Mouse (Mus musculus) colon, adult 2 months (tissue): Measurements from ENCODE around the gene Pgm1. TPM values are rescaled to one million over a fixed set of nuclear protein-coding genes. Genes with fewer than 3 reads are reported as not detected.

ENCODE experiments used
- polyA plus RNA-seq: library from polyadenylated mRNA; depleted of rRNA; stranded (reverse); fragments of >200 nt; gene quantifications from 2 replicates; pipeline ENCODE4 v1.2.3, GENCODE M21; 2012; rRNA removed

Pgm1 gene
- 38.5 and 41.0 TPM in 2 replicates for polyA plus RNA-seq

DNA sequence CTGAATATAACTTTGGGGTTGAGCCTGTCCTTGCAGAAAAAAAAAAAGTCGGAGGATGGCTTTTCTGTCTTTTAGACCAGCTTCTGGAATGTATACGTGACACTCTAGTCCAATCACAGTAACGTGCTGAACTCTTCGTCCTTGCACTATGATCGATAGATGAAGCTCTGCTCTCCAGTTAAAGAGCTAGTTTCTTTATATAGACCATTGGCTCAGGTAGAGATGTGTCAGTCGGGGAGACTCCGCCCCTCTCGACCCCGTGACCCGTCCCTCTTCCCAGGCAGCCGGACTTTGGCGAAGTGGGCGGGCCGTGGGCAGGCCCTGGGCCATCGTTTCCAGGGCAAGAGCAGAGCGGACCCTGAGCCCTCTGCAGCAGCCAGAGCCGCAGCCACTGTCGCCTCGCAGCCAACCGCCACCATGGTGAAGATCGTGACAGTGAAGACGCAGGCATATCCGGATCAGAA lies at the start of gene Pgm1:
Gene Pgm1, plus strand, starts transcription at position 266 of the 464 bp plus-strand sequence.

DNA sequence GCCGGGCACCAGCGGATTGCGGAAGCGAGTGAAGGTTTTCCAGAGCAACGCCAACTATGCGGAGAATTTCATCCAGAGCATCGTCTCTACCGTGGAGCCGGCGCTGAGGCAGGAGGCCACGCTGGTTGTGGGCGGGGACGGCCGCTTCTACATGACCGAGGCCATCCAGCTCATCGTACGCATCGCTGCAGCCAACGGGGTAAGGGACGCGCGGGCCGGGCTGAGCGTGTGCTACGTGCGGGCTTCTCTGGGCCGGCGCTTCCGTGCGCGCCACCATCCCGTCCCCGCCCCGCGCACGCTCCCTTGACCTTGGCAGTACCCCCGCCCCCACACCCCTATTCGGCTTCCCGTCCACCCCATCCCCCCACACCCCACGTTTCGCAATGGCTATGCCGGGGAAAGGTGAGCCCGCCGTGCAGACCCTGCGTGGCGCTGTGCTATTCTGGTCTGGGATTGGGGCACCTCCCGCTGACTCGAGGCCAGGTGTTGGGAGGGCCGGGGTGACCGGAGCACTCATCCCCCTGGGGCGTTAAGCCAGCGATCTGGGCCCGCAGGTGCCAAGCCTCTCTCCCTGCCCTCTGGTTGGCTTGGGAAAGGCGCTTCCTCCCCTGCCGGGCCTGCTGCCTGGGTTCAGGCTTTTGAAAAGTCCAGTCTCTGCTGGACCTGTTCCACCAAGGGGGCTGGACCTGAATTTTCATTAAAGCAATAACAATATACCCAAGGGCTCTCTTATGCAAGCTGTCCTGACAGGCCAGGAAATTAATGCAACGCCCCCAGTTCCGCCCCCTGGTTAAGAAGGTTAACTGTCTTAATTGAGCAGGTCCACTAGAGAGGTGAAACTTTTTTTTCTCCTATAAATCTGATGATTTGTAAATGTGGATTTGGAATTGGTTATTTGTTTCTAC lies 651 bp downstream of the Pgm1 start, which contains the start of gene Itgb3bp:
Gene Itgb3bp, minus strand, starts transcription at position 201 of the 905 bp plus-strand sequence.

Other genes starting within 250 kb of the Pgm1 start
- gene Alg6, start 213.8 kb upstream of the Pgm1 start, polyA plus RNA-seq = 2.0 and 3.2 TPM in 2 replicates
- 0.53 and 1.1 TPM in 2 replicates for gene Efcab7, start 100.2 kb upstream of the Pgm1 start, polyA plus RNA-seq
- gene Itgb3bp, start 399 bp downstream of the Pgm1 start, polyA plus RNA-seq = 0.15 and 0.30 TPM in 2 replicates
- 2.1 and 2.8 TPM in 2 replicates for gene Ror1, start 166.4 kb downstream of the Pgm1 start, polyA plus RNA-seq